Mouse (Mus musculus): ENCODE measurements at regions not wholly inside any gene's neighbourhood (a gene's known extent, or its start where the extent isn't known, plus 50 kb on each side); places are given as distances from the start of the nearest gene placed in this dataset.
A peak's percentile ranks its signal among the peaks of the same experiment; 100 is the strongest.

- Histone ChIP-seq H3K4me1 (ENCODE audit: control insufficient read depth, insufficient read depth, low read length) (no peaks in the 10 kb centered on the region), H3K27ac (ENCODE audit: insufficient read depth, low read length) (no peak overlapping the region), H3K4me3 (ENCODE audit: insufficient read depth, low read length) (no peak overlapping the region)
- no peak for TF ChIP-seq POLR2A (IDR thresholded peaks at IDR 0.05; ENCODE audit: extremely low read depth, insufficient read depth, low read length)
- TF ChIP-seq CTCF (IDR thresholded peaks at IDR 0.05; ENCODE audit: extremely low read depth, insufficient read depth, low read length): no peak
Measured at GRCm38 (mm10) chr13:59971231-59972092, 148.5 kb upstream of the Tut7 start.

GRCm38 (mm10) chr13:59970430-59970829 lies 147.5 kb upstream of the Tut7 start:
- Histone ChIP-seq H3K4me3 (ENCODE audit: insufficient read depth, low read length) (no peak overlapping the region), H3K27ac (ENCODE audit: insufficient read depth, low read length) (no peak overlapping the region), H3K4me1 (ENCODE audit: control insufficient read depth, insufficient read depth, low read length) (no peaks in the 10 kb centered on the region)
- TF ChIP-seq POLR2A (IDR thresholded peaks at IDR 0.05; ENCODE audit: extremely low read depth, insufficient read depth, low read length): no peak
- TF ChIP-seq CTCF (IDR thresholded peaks at IDR 0.05; ENCODE audit: extremely low read depth, insufficient read depth, low read length): no peak

- TF ChIP-seq CTCF (IDR thresholded peaks at IDR 0.05; ENCODE audit: extremely low read depth, insufficient read depth, low read length): no peak
- no peak overlapping the region for H3K4me3 ChIP-seq (ENCODE audit: insufficient read depth, low read length)
- no peaks in the 10 kb centered on the region for H3K4me1 ChIP-seq (ENCODE audit: control insufficient read depth, insufficient read depth, low read length)
- H3K27ac ChIP-seq (ENCODE audit: insufficient read depth, low read length): no peak overlapping the region
Measured at GRCm38 (mm10) chr13:59969484-59969883, 146.5 kb upstream of the Tut7 start.

GRCm38 (mm10) chr13:59968584-59969240 lies 145.8 kb upstream of the Tut7 start:
- Histone ChIP-seq H3K4me3 (ENCODE audit: insufficient read depth, low read length) (no peak overlapping the region), H3K4me1 (ENCODE audit: control insufficient read depth, insufficient read depth, low read length) (no peaks in the 10 kb centered on the region), H3K27ac (ENCODE audit: insufficient read depth, low read length) (no peak overlapping the region)
- TF ChIP-seq CTCF (IDR thresholded peaks at IDR 0.05; ENCODE audit: extremely low read depth, insufficient read depth, low read length) (no peak), POLR2A (IDR thresholded peaks at IDR 0.05; ENCODE audit: extremely low read depth, insufficient read depth, low read length) (no peak)

GRCm38 (mm10) chr13:59966535-59967255 lies 143.7 kb upstream of the Tut7 start:
- no peak for TF ChIP-seq POLR2A (IDR thresholded peaks at IDR 0.05; ENCODE audit: extremely low read depth, insufficient read depth, low read length)
- TF ChIP-seq CTCF (IDR thresholded peaks at IDR 0.05; ENCODE audit: extremely low read depth, insufficient read depth, low read length): no peak
- Histone ChIP-seq H3K4me3 (ENCODE audit: insufficient read depth, low read length) (no peak overlapping the region), H3K27ac (ENCODE audit: insufficient read depth, low read length) (no peak overlapping the region), H3K4me1 (ENCODE audit: control insufficient read depth, insufficient read depth, low read length) (no peaks in the 10 kb centered on the region)

- TF ChIP-seq CTCF (IDR thresholded peaks at IDR 0.05; ENCODE audit: extremely low read depth, insufficient read depth, low read length): no peak
- TF ChIP-seq POLR2A (IDR thresholded peaks at IDR 0.05; ENCODE audit: extremely low read depth, insufficient read depth, low read length): no peak
- Histone ChIP-seq H3K4me3 (ENCODE audit: insufficient read depth, low read length) (no peak overlapping the region), H3K4me1 (ENCODE audit: control insufficient read depth, insufficient read depth, low read length) (no peaks in the 10 kb centered on the region), H3K27ac (ENCODE audit: insufficient read depth, low read length) (no peak overlapping the region)
Measured at GRCm38 (mm10) chr13:59964981-59965380, 142.0 kb upstream of the Tut7 start.

- no peak for TF ChIP-seq CTCF (IDR thresholded peaks at IDR 0.05; ENCODE audit: extremely low read depth, insufficient read depth, low read length)
- Histone ChIP-seq H3K27ac (ENCODE audit: insufficient read depth, low read length) (no peak overlapping the region), H3K4me3 (ENCODE audit: insufficient read depth, low read length) (no peak overlapping the region), H3K4me1 (ENCODE audit: control insufficient read depth, insufficient read depth, low read length) (no peaks in the 10 kb centered on the region)
Measured at GRCm38 (mm10) chr13:59962676-59963664, 140.0 kb upstream of the Tut7 start.

- Histone ChIP-seq H3K27ac (ENCODE audit: insufficient read depth, low read length) (no peak overlapping the region), H3K4me3 (ENCODE audit: insufficient read depth, low read length) (no peak overlapping the region), H3K4me1 (ENCODE audit: control insufficient read depth, insufficient read depth, low read length) (no peaks in the 10 kb centered on the region)
- TF ChIP-seq CTCF (IDR thresholded peaks at IDR 0.05; ENCODE audit: extremely low read depth, insufficient read depth, low read length) (no peak), POLR2A (IDR thresholded peaks at IDR 0.05; ENCODE audit: extremely low read depth, insufficient read depth, low read length) (no peak)
Measured at GRCm38 (mm10) chr13:59956441-59956840, 133.5 kb upstream of the Tut7 start.

GRCm38 (mm10) chr13:59952809-59953208 lies 129.9 kb upstream of the Tut7 start:
- H3K4me3 ChIP-seq (ENCODE audit: insufficient read depth, low read length): no peak overlapping the region
- H3K27ac ChIP-seq (ENCODE audit: insufficient read depth, low read length): no peak overlapping the region
- TF ChIP-seq POLR2A (IDR thresholded peaks at IDR 0.05; ENCODE audit: extremely low read depth, insufficient read depth, low read length): no peak
- 0 out of 2 replicates have a peak, but pooled peaks have one; percentile 18 for TF ChIP-seq CTCF (IDR thresholded peaks at IDR 0.05; ENCODE audit: extremely low read depth, insufficient read depth, low read length)
- H3K4me1 ChIP-seq (ENCODE audit: control insufficient read depth, insufficient read depth, low read length): no peaks in the 10 kb centered on the region

Data from cortical plate, adult 2 months (tissue).